Mouse (Mus musculus): ENCODE measurements around the gene Wdr31. TPM values are rescaled to one million over a fixed set of nuclear protein-coding genes. Genes with fewer than 3 reads are reported as not detected.

Wdr31 gene
- polyA plus RNA-seq, 1 experiment from 2014 or later, result 4.2 TPM

GRCm38 (mm10) chr4:62433939-62434870 is 36.5 kb downstream of the Wdr31 start:
- Histone ChIP-seq H3K4me3 (no peak overlapping the region), H3K36me3 (no peaks in the 10 kb centered on the region), H3K9ac (no peak overlapping the region), H3K27me3 (no peaks in the 10 kb centered on the region), H3K4me1 (no peaks in the 10 kb centered on the region), H3K9me3 (no peaks in the 10 kb centered on the region), H3K27ac (no peak overlapping the region), H3K4me2 (no peak overlapping the region)
- no peak for ATAC-seq (ENCODE audit: insufficient number of reproducible peaks, low FRiP score, low TSS enrichment, low read depth)
- WGBS, result 65% methylated on average over 7 of the region's 7 CpGs

- ATAC-seq (ENCODE audit: insufficient number of reproducible peaks, low FRiP score, low TSS enrichment, low read depth), result no peak
- no peak overlapping the region for H3K4me3 ChIP-seq
- 0 out of 2 replicates have a peak, but pooled peaks cover under 1% of the 10 kb centered on the region for H3K36me3 ChIP-seq
- H3K4me2 ChIP-seq, result no peak overlapping the region
- H3K27me3 ChIP-seq, result no peaks in the 10 kb centered on the region
- H3K9ac ChIP-seq, result no peak overlapping the region
- no peaks in the 10 kb centered on the region for H3K9me3 ChIP-seq
- 80% methylated on average over 4 of the region's 4 CpGs for WGBS
- H3K27ac ChIP-seq, result no peak overlapping the region
- no peaks in the 10 kb centered on the region; the same call in 1 of the 2 replicates for H3K4me1 ChIP-seq
Observed at GRCm38 (mm10) chr4:62431522-62431921, 39.2 kb downstream of the Wdr31 start.

GRCm38 (mm10) chr4:62430678-62431077 is 40.0 kb downstream of the Wdr31 start:
- Histone ChIP-seq H3K27me3 (no peaks in the 10 kb centered on the region), H3K9me3 (no peaks in the 10 kb centered on the region), H3K4me2 (no peak overlapping the region), H3K9ac (no peak overlapping the region), H3K4me1 (no peaks in the 10 kb centered on the region; the same call in 1 of the 2 replicates), H3K4me3 (no peak overlapping the region), H3K27ac (no peak overlapping the region), H3K36me3 (peaks cover 8% of the 10 kb centered on the region)
- no peak for ATAC-seq (ENCODE audit: insufficient number of reproducible peaks, low FRiP score, low TSS enrichment, low read depth)

GRCm38 (mm10) chr4:62429616-62430015 is 41.1 kb downstream of the Wdr31 start:
- no peaks in the 10 kb centered on the region for H3K9me3 ChIP-seq
- no peak overlapping the region for H3K9ac ChIP-seq
- H3K27me3 ChIP-seq, result no peaks in the 10 kb centered on the region
- WGBS, result 81% methylated on average over 9 of the region's 9 CpGs
- no peak for ATAC-seq (ENCODE audit: insufficient number of reproducible peaks, low FRiP score, low TSS enrichment, low read depth)
- no peak overlapping the region for H3K4me2 ChIP-seq
- H3K4me3 ChIP-seq, result no peak overlapping the region
- H3K27ac ChIP-seq, result no peak overlapping the region
- no peaks in the 10 kb centered on the region; the same call in 1 of the 2 replicates for H3K4me1 ChIP-seq
- peaks cover 19% of the 10 kb centered on the region for H3K36me3 ChIP-seq

GRCm38 (mm10) chr4:62427978-62428758 is 42.5 kb downstream of the Wdr31 start:
- H3K27ac ChIP-seq, result no peak overlapping the region
- ATAC-seq (ENCODE audit: insufficient number of reproducible peaks, low FRiP score, low TSS enrichment, low read depth), result peak; percentile 55; the same call in 1 of the 2 replicates
- 76% methylated on average over 17 of the region's 17 CpGs for WGBS
- H3K9ac ChIP-seq, result no peak overlapping the region
- peaks cover 30% of the 10 kb centered on the region for H3K36me3 ChIP-seq
- no peaks in the 10 kb centered on the region for H3K9me3 ChIP-seq
- H3K4me3 ChIP-seq, result no peak overlapping the region
- H3K27me3 ChIP-seq, result no peaks in the 10 kb centered on the region
- H3K4me2 ChIP-seq, result no peak overlapping the region
- H3K4me1 ChIP-seq, result no peaks in the 10 kb centered on the region; the same call in 1 of the 2 replicates

- Histone ChIP-seq H3K27me3 (no peaks in the 10 kb centered on the region), H3K9me3 (no peaks in the 10 kb centered on the region), H3K4me1 (no peaks in the 10 kb centered on the region; the same call in 1 of the 2 replicates), H3K9ac (no peak overlapping the region), H3K4me3 (no peak overlapping the region), H3K36me3 (peaks cover 53% of the 10 kb centered on the region), H3K4me2 (no peak overlapping the region), H3K27ac (no peak overlapping the region)
- ATAC-seq (ENCODE audit: insufficient number of reproducible peaks, low FRiP score, low TSS enrichment, low read depth), result no peak
- 89% methylated on average over 4 of the region's 4 CpGs for WGBS
Observed at GRCm38 (mm10) chr4:62425891-62426290, 44.8 kb downstream of the Wdr31 start.

GRCm38 (mm10) chr4:62419091-62419490 is 51.6 kb downstream of the Wdr31 start:
- ATAC-seq (ENCODE audit: insufficient number of reproducible peaks, low FRiP score, low TSS enrichment, low read depth), result no peak
- no peaks in the 10 kb centered on the region for H3K4me1 ChIP-seq
- no peak overlapping the region for H3K4me2 ChIP-seq
- H3K27ac ChIP-seq, result no peak overlapping the region
- no peak overlapping the region for H3K9ac ChIP-seq
- no peaks in the 10 kb centered on the region for H3K9me3 ChIP-seq
- no peak overlapping the region for H3K4me3 ChIP-seq
- 95% methylated on average over 6 of the region's 6 CpGs for WGBS
- no peaks in the 10 kb centered on the region for H3K27me3 ChIP-seq
- peaks cover 100% of the 10 kb centered on the region for H3K36me3 ChIP-seq

GRCm38 (mm10) chr4:62418448-62418847 is 52.2 kb downstream of the Wdr31 start:
- Histone ChIP-seq H3K4me3 (no peak overlapping the region), H3K4me2 (no peak overlapping the region), H3K4me1 (no peaks in the 10 kb centered on the region), H3K27ac (no peak overlapping the region), H3K9ac (no peak overlapping the region), H3K27me3 (no peaks in the 10 kb centered on the region), H3K9me3 (no peaks in the 10 kb centered on the region), H3K36me3 (peaks cover 96% of the 10 kb centered on the region)
- ATAC-seq (ENCODE audit: insufficient number of reproducible peaks, low FRiP score, low TSS enrichment, low read depth), result no peak
- 76% methylated on average over 8 of the region's 8 CpGs for WGBS

GRCm38 (mm10) chr4:62411606-62412005 is 59.1 kb downstream of the Wdr31 start:
- no peaks in the 10 kb centered on the region for H3K9me3 ChIP-seq
- H3K27me3 ChIP-seq, result no peaks in the 10 kb centered on the region
- 89% methylated on average over 10 of the region's 10 CpGs for WGBS
- no peak overlapping the region for H3K27ac ChIP-seq
- no peak overlapping the region for H3K4me2 ChIP-seq
- no peak overlapping the region for H3K9ac ChIP-seq
- peaks cover 14% of the 10 kb centered on the region for H3K4me1 ChIP-seq
- peaks cover 50% of the 10 kb centered on the region for H3K36me3 ChIP-seq
- no peak overlapping the region for H3K4me3 ChIP-seq
- ATAC-seq (ENCODE audit: insufficient number of reproducible peaks, low FRiP score, low TSS enrichment, low read depth), result no peak

- no peaks in the 10 kb centered on the region for H3K27me3 ChIP-seq
- H3K4me3 ChIP-seq, result peak overlapping the region; percentile 73
- H3K27ac ChIP-seq, result no peak overlapping the region
- no peak overlapping the region for H3K9ac ChIP-seq
- 87% methylated on average over 2 of the region's 2 CpGs for whole genome bisulfite sequencing
- peaks cover 26% of the 10 kb centered on the region for H3K4me1 ChIP-seq
- peak overlapping the region; percentile 55 for H3K4me2 ChIP-seq
- no peak for ATAC-seq (ENCODE audit: insufficient number of reproducible peaks, low FRiP score, low TSS enrichment, low read depth)
- no peaks in the 10 kb centered on the region for H3K9me3 ChIP-seq
- H3K36me3 ChIP-seq, result peaks cover 37% of the 10 kb centered on the region
Observed at GRCm38 (mm10) chr4:62410325-62410724, 60.4 kb downstream of the Wdr31 start.

- Histone ChIP-seq H3K4me2 (peak overlapping the region; percentile 55), H3K9ac (peak overlapping the region; percentile 76; the same call in 1 of the 2 replicates), H3K27ac (peak overlapping the region; percentile 88; the same call in 1 of the 2 replicates), H3K36me3 (peaks cover 33% of the 10 kb centered on the region), H3K4me3 (peak overlapping the region; percentile 73), H3K4me1 (peaks cover 26% of the 10 kb centered on the region), H3K9me3 (no peaks in the 10 kb centered on the region), H3K27me3 (no peaks in the 10 kb centered on the region)
- ATAC-seq (ENCODE audit: insufficient number of reproducible peaks, low FRiP score, low TSS enrichment, low read depth), result no peak
- WGBS, result 29% methylated on average over 6 of the region's 6 CpGs
Observed at GRCm38 (mm10) chr4:62409615-62410014, 61.1 kb downstream of the Wdr31 start.
